Mouse (Mus musculus) liver, embryonic 14.5 days (tissue): Measurements from ENCODE around the gene Gm17660.

ENCODE experiments used
- CTCF ChIP-seq: IDR thresholded peaks from 2 replicates; pipeline ENCODE4 v1.5.1; 2016; ENCODE audit warnings: antibody characterized with exemption, low read depth, control low read depth
- EP300 ChIP-seq: IDR thresholded peaks from 2 replicates; pipeline ENCODE4 v1.6.1; 2016; ENCODE audit warnings: antibody characterized with exemption, low read depth

DNA sequence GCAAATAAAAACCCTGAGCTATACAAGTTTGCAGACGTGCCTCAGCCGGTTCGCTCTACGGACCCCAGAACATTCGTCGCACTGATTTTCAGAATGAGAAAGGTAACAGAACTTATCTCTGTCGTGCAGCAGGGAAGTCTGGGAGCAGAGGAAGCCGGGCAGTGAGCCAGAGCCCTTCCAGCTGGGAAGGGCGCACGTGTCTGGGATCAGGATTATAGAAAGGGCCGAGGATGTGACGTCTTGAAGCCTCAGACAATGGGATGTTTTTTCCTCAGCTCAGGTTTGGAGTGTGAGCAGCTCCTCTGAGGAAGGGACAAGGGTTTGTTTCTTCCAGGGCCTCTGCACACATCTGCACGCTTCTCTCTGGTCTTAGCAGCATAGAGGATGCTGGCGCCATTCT, 37.7 kb upstream of the Gm17660 start:
- no peak for TF ChIP-seq CTCF
- no peak for TF ChIP-seq EP300
